Mouse (Mus musculus) megakaryocyte, adult 5-6 weeks (primary cell): ENCODE data around the gene BC005537. TPM values are rescaled to one million over a fixed set of nuclear protein-coding genes. Genes with fewer than 3 reads are reported as not detected.

Experiments used
- ATAC-seq: 2 replicates; pipeline ENCODE4 v1.8.0; 2016; ENCODE audit warnings: mild to moderate bottlenecking, inconsistent platforms; ENCODE audit not compliant: poor library complexity, severe bottlenecking
- total RNA-seq, 2 experiments: library from RNA; stranded (forward) in 1 of 2; stranded (reverse) in 1 of 2; fragments of 153-499, 151-499 nt in 1 of 2; fragments of 221-1000, 200-1000 nt in 1 of 2; gene quantifications; 2 replicates each; pipeline versions ENCODE4 v1.2.3 to v1.2.4; 2015 to 2017

Gene BC005537
- total RNA-seq, 2 experiments from 2014 or later, result 97.2 to 241 TPM

GRCm38 (mm10) chr13:24839831-24840230 is 38.4 kb downstream of the BC005537 start:
- no peak for ATAC-seq

- ATAC-seq, result no peak
These were observed 40.2 kb downstream of the BC005537 start for GRCm38 (mm10) chr13:24841702-24842101.

- no peak for ATAC-seq
These were observed 43.8 kb downstream of the BC005537 start, which contains the start of gene D130043K22Rik for GRCm38 (mm10) chr13:24844983-24845955. Gene D130043K22Rik, plus strand, starts transcription at chr13:24845135.

- ATAC-seq, result no peak
These were observed 47.9 kb downstream of the BC005537 start for GRCm38 (mm10) chr13:24849318-24849717.

GRCm38 (mm10) chr13:24851989-24852388 is 50.5 kb downstream of the BC005537 start:
- no peak for ATAC-seq

GRCm38 (mm10) chr13:24852570-24852969 is 51.1 kb downstream of the BC005537 start:
- no peak for ATAC-seq

- ATAC-seq, result no peak
These were observed 57.7 kb downstream of the BC005537 start for GRCm38 (mm10) chr13:24859115-24859514.

GRCm38 (mm10) chr13:24861084-24861483 is 59.6 kb downstream of the BC005537 start:
- no peak for ATAC-seq

- ATAC-seq, result no peak
These were observed 60.6 kb downstream of the BC005537 start for GRCm38 (mm10) chr13:24862021-24862420.

GRCm38 (mm10) chr13:24862520-24862919 is 61.1 kb downstream of the BC005537 start:
- no peak for ATAC-seq

Other genes with a start within 250 kb of the BC005537 start
- gene Ripor2, start 219.5 kb upstream of the BC005537 start, total RNA-seq (2015), result 87.3 and 93.1 TPM in 2 replicates
- gene Ripor2, start 219.5 kb upstream of the BC005537 start, total RNA-seq (2017), result 65.3 and 80.5 TPM in 2 replicates
- gene Armh2, start 60.4 kb upstream of the BC005537 start, total RNA-seq (2015), result 0.22 TPM in 1 of 2 replicates, not detected in the other
- not detected in 2 replicates for gene Armh2, start 60.4 kb upstream of the BC005537 start, total RNA-seq (2017)
- 161 and 181 TPM in 2 replicates for gene Gmnn, start 39.7 kb upstream of the BC005537 start, total RNA-seq (2015)
- 175 and 177 TPM in 2 replicates for gene Gmnn, start 39.7 kb upstream of the BC005537 start, total RNA-seq (2017)
- gene Acot13, start 29.9 kb downstream of the BC005537 start, total RNA-seq (2015), result 26.7 and 27.1 TPM in 2 replicates
- 26.1 and 30.3 TPM in 2 replicates for gene Acot13, start 29.9 kb downstream of the BC005537 start, total RNA-seq (2017)
- 45.4 and 47.7 TPM in 2 replicates for gene Tdp2, start 30.0 kb downstream of the BC005537 start, total RNA-seq (2015)
- gene Tdp2, start 30.0 kb downstream of the BC005537 start, total RNA-seq (2017), result 32.9 and 35.6 TPM in 2 replicates
- gene D130043K22Rik, start 43.5 kb downstream of the BC005537 start, total RNA-seq (2015), result not detected in 2 replicates
- gene D130043K22Rik, start 43.5 kb downstream of the BC005537 start, total RNA-seq (2017), result not detected in 2 replicates
- 0.62 and 0.89 TPM in 2 replicates for gene Aldh5a1, start 136.0 kb downstream of the BC005537 start, total RNA-seq (2015)
- gene Aldh5a1, start 136.0 kb downstream of the BC005537 start, total RNA-seq (2017), result 0.89 and 1.1 TPM in 2 replicates
- gene Gpld1, start 141.5 kb downstream of the BC005537 start, total RNA-seq (2015), result 0.66 and 0.91 TPM in 2 replicates
- gene Gpld1, start 141.5 kb downstream of the BC005537 start, total RNA-seq (2017), result 1.1 and 1.5 TPM in 2 replicates
- gene Mrs2, start 218.7 kb downstream of the BC005537 start, total RNA-seq (2015), result 19.8 and 24.2 TPM in 2 replicates
- 8.8 and 11.4 TPM in 2 replicates for gene Mrs2, start 218.7 kb downstream of the BC005537 start, total RNA-seq (2017)